Mouse (Mus musculus): ENCODE measurements around the gene Tmod1.
A peak's percentile ranks its signal among the peaks of the same experiment; 100 is the strongest.

Tmod1 gene

GRCm38 (mm10) chr4:46038892-46039751 lies at the start of gene Tmod1:
Tmod1 (plus strand) TSS chr4:46038935.
- peak; percentile 39 for DNase-seq (ENCODE audit: low read depth, low spot score)

DNA sequence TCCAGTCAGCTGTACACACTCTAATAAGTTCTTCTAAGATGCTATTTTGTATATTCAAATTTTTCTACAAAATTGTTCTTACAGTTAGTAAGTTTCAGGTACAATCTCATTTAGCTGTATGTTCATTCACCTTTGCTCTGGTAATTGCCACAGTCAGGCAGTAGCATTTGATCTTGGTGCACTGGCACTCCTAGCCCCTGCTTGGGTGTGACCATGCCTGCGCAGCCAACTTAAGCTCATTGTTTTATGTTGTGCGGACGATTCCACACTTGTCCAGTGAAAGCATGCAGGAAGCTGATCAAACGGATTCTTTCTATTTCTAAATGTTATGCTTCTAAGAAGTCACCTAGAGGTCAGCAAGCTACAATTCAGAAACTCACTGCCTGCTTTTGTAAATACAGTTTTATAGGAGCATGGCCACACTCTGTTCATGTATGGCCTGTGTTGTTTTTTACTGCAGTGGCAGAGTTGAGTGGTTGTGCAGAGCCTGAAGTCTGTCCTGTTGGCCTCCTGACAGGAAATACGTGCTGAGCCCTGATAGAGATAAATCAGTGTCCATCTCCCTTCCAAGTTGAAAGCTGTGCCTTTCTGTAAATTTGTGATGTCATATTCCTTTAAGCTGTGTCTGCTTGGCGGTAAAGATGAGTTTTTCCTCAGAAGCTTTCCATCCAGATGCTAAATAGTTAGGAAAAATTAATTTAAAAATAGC lies 48.2 kb upstream of the Tmod1 start:
- no peak for DNase-seq (ENCODE audit: low read depth, low spot score)

DNA sequence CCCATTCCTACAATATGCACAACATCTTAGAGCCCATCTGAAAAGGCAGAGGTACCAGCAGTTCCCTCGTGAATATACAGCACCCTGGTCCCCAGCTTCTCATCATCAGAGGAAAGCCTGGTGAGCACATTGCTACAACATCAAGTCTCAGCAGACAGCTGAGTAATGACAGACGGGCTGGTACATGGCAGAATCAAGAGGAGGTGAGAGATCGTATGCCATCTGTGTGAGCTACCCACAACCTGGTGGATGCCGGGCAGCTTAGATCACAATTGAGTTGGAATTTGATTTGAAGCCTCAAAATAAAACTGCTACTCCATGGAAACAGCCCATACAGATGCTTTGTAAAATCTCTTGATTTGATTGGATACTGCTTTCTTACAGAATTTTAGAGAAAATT lies 40.2 kb upstream of the Tmod1 start:
- DNase-seq (ENCODE audit: low read depth, low spot score) = no peak

- DNase-seq (ENCODE audit: low read depth, low spot score) = no peak
These were observed 30.5 kb upstream of the Tmod1 start for GRCm38 (mm10) chr4:46008142-46008793.

GRCm38 (mm10) chr4:46011698-46012097 lies 27.0 kb upstream of the Tmod1 start:
- no peak for DNase-seq (ENCODE audit: low read depth, low spot score)

DNA sequence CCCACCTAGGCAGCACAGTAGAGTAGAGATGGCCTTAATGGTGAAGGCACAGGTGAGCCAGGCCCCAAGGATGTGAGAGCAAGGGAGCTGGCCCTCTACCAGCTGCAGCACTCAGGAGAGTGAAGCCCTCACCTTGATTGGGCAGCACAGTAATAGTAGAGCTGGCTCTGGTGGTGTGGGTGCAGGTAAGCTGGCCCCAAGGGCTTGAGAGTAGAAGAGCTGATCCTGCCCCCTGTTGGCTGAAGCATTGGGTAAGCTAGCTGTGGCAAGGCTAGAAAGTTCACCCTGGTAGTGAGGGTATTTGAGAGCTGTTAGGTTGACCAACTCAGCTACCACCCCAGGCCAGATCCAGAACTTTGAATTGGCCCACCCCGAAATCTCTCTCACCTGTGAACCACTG lies 23.1 kb upstream of the Tmod1 start:
- DNase-seq (ENCODE audit: low read depth, low spot score) = no peak

- peak; percentile 68 for DNase-seq (ENCODE audit: low read depth, low spot score)
These were observed 15.7 kb upstream of the Tmod1 start for GRCm38 (mm10) chr4:46023021-46023481.

- peak; percentile 53 for DNase-seq (ENCODE audit: low read depth, low spot score)
These were observed 12.8 kb upstream of the Tmod1 start for GRCm38 (mm10) chr4:46025893-46026292.

GRCm38 (mm10) chr4:46028224-46028623 lies 10.5 kb upstream of the Tmod1 start:
- no peak for DNase-seq (ENCODE audit: low read depth, low spot score)

- DNase-seq (ENCODE audit: low read depth, low spot score) = no peak
These were observed 10.0 kb upstream of the Tmod1 start for GRCm38 (mm10) chr4:46028781-46029180.

- peak; percentile 57 for DNase-seq (ENCODE audit: low read depth, low spot score)
These were observed 9.2 kb upstream of the Tmod1 start for GRCm38 (mm10) chr4:46029552-46029951.

- no peak for DNase-seq (ENCODE audit: low read depth, low spot score)
These were observed 6.3 kb upstream of the Tmod1 start for GRCm38 (mm10) chr4:46032448-46032847.

DNA sequence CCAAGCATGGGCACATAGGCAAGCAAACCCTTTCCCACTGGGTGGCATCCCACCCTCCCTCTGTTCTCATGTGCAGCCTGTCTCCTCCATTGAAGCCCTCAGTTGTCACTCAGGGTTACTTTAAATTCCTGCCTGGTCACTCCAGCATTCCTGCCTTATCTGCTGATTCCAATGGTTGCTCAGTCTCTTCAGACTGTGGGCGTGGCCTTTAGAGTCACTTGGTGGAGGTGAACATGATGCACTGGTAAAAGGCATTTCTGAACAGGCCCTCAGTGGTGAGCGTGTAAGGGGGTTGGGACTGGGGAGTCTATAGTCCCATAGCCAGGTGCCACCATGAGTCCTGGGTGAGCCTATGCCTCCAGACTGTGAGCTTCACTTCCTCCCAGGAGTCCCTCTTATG lies 5.5 kb upstream of the Tmod1 start:
- no peak for DNase-seq (ENCODE audit: low read depth, low spot score)

DNA sequence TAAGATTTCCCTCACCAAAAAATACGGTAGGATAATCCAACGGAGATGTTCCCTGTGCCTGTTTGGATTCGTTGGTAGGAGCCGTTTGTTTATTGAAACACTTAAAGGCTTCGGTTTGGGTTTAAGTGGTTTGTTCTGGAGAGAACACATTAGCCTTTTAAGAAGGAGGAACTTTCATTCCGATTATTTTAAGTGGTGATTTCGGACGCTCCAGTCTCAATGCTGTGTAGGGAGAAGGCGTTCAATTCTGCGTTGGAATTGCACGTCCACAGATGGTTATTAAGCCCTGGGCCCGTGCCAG lies 194 bp upstream of the Tmod1 start:
- DNase-seq (ENCODE audit: low read depth, low spot score) = no peak

DNA sequence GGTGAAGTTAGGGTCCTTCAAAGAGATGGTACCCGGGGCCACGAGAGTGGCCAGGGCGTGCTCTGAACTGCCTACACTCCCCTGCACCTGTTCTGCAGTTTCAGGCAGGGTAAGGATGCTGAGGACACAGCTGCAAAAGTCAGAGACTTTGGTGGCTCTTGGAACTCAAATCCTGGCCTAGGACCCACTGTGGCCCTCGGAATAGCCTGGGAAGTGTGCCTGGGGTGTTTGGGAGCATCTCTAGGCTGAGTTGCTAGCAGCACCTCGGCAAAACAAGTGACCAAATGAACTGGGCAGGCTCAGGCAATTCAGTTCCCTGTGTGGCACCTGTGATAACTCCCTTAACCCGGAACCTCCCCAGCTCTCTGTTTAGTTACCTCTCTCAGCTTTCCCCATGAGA lies 1.2 kb downstream of the Tmod1 start:
- DNase-seq (ENCODE audit: low read depth, low spot score) = no peak

GRCm38 (mm10) chr4:46040594-46041192 lies 2.0 kb downstream of the Tmod1 start:
- no peak for DNase-seq (ENCODE audit: low read depth, low spot score)

GRCm38 (mm10) chr4:46041761-46042504 lies 3.2 kb downstream of the Tmod1 start:
- DNase-seq (ENCODE audit: low read depth, low spot score) = no peak

DNA sequence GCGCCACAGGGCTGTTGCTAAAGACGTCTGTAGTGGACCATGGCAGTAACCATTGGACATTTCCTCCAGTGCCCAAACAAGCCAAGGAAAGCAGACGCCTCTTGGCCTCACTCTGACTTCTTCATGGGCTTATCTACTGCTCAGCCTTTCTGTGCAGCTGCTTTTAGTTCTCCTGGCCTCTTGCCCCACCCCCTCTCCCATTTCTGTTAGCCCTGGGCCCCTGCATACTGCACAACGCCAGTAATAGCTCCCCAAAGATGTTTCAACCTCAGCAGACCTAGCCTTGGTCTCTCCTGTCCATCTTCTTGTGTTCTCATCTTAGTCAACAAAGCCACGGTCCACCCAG lies 3.7 kb downstream of the Tmod1 start:
- no peak for DNase-seq (ENCODE audit: low read depth, low spot score)

- DNase-seq (ENCODE audit: low read depth, low spot score) = no peak
These were observed 4.6 kb downstream of the Tmod1 start for GRCm38 (mm10) chr4:46043361-46043760.

DNA sequence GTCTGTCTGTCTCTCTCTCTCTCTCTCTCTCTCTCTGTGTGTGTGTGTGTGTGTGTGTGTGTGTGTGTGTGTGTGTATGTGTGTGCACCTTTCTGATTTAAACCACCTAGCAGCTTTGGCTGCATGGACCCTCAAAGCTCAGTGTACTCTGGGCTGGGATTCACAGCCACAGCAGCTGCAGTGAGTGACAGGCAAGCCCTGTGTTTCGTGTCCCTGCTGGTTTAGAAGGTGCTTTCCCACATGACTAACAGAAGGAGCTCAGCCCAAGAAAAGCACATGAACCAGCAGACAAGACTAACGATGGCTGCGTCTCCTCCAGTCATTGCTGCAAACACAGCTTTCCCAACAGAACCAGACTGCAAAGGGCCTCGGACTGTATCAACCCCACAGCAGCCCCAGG lies 9.2 kb downstream of the Tmod1 start:
- no peak for DNase-seq (ENCODE audit: low read depth, low spot score)

DNA sequence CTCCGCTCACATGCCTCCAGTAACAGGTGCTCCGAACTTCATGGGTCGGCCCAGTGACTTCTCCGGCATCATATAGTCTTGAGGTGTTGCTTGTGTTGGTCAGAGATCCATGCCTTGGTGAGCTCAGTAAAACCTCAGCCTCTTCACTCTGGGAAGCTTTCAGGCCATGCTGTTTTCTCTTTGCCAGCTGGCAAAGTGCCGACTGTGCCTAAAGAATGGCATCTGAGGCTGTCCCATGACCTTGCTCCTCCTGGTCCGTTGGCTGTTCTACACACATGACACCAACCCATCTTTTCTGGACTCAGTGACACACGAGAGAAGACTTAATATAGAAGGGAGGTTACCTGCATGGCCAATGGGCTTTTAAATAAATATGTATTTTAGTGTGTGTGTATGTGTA lies 9.7 kb downstream of the Tmod1 start:
- no peak for DNase-seq (ENCODE audit: low read depth, low spot score)
